Mouse (Mus musculus): Measurements from ENCODE around the gene Baiap2.

Gene Baiap2

GRCm38 (mm10) chr11:119942727-119943427, at the start of gene Baiap2:
Baiap2 (plus strand) TSS chr11:119942763.
- DNase-seq, result peak; percentile 100

DNA sequence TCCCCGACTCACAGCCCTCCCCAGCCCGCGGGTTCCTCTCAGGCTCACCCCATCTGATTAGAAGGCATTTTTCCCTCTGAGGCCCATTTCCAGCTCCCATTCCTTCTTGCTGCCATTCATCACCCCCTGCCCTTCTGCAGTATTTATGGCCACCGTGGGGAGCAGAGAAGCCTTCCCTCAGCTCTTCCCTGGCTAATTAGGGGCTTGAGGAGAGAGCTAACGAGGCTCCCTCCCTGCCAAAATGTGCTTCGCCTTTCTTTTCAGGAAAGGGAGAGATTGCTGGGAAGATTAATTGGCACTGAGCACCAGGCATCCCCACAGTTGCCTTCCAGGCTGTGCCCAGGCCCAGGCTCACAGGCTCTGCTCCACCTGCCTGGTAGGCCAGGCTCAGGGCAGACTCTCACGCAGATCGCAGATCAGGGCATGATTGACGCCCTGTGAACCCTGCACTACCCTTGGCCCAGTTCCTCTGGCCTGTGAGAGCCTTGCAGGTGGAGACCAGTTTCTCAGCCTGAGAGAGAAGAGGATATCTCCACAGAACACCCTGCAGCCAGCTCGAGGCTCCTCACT, 48.8 kb upstream of the Baiap2 start:
- no peak for DNase-seq

DNA sequence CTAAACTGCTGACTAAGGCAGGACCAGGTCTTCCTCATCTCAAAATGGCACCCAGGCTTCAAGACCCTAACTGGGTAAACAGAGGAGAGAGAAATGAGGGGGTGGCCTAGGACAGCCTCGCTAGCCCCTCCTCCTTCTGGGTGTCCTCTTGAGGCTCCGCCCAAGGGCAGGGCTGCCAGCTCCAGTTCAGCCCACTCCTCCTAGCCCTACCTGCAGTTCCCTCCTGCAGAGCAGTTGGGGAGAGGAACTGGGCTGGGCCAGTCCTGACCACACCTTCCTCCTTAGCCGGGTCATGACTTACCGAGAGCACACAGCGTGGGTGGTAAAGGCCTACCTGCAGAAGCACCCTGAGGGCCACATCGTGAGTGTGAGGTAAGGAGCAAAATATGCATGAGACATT, 47.9 kb upstream of the Baiap2 start:
- DNase-seq, result no peak

DNA sequence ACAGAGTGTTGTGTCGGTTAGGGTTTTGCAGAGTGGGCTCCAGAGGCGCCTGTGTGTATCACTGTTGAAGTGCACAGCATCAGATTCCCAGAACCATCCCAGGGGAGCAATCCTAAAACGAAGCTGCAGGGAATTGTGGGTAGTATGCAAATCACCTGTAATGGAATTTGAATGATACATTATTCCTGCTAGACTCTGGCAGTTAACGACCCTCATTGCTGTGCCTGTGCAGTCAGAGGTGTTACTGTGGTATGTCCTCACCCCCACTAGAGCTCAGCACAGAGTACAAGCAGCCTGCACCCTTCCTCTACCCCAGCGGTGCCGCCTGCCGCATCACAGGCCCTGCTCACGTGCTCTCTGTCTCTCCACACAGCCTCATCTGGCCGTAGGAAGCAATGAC, 45.5 kb upstream of the Baiap2 start:
- no peak for DNase-seq

DNA sequence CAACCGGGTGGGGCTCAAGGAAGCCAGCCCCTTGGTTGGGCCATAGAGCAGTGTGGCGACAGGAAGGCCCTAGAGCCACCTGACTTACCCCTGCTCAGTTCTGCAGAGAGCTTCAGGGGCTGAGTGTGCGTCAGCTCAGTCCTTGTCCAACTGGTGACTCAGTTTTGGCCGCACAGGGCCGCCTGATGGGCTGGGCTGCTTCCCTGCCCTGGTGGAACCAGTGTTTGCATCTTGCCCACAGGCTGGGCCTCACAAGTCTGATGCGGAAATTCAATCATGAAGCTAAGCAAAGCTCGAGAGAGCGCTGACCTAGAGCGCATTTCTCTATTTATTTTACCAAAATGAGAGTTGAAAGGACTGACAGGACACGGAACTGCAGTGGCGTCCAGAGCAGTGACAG, 43.6 kb upstream of the Baiap2 start:
- DNase-seq, result no peak

GRCm38 (mm10) chr11:119901174-119901573, 41.4 kb upstream of the Baiap2 start:
- no peak for DNase-seq

DNA sequence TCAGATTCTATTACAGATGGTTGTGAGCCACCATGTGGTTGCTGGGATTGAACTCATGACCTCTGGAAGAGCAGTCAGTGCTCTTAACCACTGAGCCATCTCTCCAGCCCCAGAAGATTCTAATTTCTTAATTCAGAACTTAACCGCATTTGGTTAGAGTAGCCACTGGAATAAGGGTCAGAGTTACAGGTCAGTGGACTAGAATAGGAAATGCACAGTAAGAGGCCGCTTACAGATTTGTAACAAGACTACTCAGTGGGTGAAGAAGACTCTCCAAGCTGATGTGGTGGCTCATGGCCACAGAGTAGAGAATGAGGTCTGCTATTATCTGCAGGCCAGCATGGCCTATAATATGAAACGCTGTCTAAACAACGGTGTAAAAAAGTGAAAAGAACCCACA, 39.7 kb upstream of the Baiap2 start:
- DNase-seq, result no peak

DNA sequence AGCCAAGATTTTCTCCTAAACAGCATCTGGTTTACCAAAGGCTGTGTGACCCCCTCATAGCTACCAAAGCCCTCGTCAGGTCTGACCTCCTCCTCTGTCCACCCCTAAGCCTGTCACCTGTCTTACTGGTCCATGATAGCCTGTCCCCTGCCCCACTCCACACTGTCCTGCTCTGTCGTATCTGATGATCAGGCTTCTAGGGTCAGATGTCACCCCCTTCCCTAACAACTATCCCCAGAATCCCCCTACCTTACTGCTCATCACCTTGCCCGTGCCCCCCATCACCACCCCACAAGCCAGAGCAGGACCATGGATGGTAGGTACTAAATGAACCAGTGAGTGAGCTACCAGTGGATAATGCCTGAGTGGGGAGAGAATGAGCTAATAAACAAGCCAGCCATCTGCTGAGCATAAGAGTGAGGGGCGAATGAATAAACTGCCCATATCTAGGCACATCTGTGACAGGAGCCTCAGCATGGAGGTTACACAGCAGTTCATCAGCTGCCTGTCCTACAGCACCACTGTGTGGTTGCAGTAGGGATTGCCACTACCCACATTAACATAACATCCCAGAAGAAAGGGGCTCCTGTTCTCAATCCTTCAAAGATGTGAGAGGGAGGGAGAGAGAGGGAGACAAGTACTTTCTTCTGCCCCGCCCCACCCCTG, 37.8 kb upstream of the Baiap2 start:
- DNase-seq, result peak; percentile 87

- DNase-seq, result no peak
These were observed 36.8 kb upstream of the Baiap2 start for GRCm38 (mm10) chr11:119905794-119906193.

DNA sequence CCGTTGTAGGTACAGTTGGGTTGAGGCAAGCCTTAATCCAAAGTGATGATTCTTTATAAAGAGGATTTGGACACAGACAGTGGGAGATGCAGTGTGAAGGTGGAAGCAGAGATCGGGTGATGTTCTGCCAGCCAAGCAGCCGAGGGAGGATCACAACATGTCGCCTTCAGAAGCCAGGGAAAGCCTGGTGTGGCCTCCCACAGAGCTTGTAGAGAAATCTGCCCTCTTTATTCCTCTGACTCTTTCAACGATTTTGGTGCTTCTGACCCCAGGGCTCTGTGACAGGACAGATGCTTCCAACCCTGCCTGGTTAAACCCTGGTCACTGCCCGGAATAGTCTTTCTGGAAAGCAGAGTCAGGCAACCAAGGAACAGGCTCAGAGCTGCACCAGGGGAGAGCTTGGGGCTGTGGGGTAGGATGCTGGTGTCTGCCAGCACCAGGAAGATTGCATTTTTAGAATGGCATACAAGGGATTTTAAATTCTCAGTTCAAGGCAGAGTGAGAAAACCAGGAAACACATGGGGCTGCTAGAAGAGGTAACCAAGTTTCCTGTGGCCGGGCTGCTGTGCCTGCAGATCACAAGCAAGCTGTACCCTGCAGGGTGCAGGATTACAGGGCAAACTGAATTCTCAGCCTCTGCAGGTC, 35.4 kb upstream of the Baiap2 start:
- DNase-seq, result no peak

- no peak for DNase-seq
These were observed 34.9 kb upstream of the Baiap2 start for GRCm38 (mm10) chr11:119907711-119908110.

DNA sequence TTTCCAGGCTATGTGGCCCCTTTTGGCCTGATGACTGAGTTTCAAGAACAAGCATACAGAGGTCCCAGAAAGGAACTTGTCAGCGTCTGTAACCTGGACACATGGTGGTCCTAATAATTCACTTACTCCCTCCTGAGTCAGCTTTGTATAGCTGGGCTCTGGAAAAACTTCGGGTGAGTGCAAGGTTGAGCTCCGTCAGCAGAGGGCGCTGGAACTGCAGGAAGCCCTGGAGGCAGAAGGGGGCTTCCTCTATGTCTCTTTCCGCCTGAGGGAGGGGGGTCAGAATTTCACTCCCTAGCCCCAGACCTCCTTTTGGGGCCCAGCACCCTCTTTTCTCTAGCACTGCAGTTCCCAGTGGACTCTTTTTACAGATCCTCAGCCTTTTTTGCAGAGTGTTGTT, 33.1 kb upstream of the Baiap2 start:
- peak; percentile 93 for DNase-seq

DNA sequence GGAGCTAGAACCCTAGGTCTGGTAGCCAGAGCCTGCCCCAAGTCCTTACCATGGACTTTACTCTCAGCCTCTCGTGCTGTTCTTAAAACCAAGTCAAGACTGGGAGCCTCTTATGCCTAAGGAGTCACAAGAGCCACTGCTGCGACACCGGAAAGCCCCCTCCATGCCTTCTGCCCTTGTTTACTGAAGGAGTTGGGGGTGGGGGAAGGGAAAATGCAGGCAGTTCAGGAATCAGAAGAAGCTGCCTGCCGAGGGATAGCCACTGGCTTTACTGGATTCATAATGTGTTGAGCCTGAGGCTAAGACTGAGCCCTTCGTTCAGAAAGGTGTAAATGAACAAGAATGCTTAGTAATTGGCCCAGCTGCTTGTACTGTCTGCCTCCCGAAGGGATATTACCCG, 29.7 kb upstream of the Baiap2 start:
- no peak for DNase-seq

DNA sequence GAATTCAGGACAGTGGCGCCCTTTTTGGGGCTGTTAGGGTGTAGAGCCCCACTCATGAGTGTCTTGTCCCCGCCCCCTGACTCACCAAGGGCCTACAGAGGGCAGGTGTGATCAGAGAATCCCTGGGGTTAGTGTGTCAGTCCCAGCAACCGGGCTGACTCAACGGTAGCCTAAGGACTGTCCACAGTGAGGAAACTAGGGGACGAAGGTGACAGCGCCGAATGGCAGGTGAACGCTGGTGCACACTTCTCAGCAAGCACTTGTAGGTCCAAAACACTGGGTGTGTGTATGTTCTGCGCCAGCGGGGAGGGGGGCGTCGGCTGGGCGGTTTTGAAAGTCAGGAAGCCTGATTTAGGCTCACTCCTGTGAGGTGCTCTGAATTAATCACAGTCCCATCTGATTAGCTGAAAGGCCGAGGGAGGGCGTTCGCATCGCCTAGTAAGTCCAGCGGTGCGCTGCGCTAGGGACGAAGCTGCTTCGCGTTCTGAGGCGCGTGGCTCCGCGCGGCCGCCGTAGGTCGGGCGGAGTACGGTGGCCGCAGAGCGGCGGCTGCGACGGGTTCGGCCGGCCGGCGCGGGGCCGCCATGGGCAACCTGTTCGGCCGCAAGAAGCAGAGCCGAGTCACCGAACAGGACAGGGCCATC, 29.1 kb upstream of the Baiap2 start, which contains the start of gene Chmp6:
Gene Chmp6, plus strand, starts transcription at position 151 of the 644 bp plus-strand sequence.
- peak; percentile 93 for DNase-seq

DNA sequence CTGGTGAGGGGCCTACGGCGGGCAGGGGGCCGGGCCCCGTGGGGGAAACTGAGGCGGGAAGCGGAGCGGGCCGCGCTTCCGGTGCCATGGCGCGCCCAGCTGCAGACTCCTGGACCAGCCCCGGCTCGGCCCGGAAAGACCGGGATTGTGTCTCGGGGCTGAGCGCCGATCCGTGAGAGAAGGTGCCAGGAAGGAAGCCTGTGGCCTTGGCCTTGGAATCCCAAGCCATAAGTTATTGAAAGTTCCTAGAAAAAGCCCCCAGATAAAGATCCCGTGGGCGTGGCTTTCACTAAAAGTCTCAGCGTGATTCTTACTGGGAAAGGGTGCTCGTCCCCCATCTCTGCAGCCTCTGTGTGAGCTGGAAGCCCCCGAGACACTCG, 28.6 kb upstream of the Baiap2 start:
- DNase-seq, result no peak

GRCm38 (mm10) chr11:119914381-119914780, 28.2 kb upstream of the Baiap2 start:
- DNase-seq, result no peak

- DNase-seq, result no peak
These were observed 26.9 kb upstream of the Baiap2 start for GRCm38 (mm10) chr11:119915666-119916065.

- no peak for DNase-seq
These were observed 26.3 kb upstream of the Baiap2 start for GRCm38 (mm10) chr11:119916102-119916790.

- DNase-seq, result no peak
These were observed 25.6 kb upstream of the Baiap2 start for GRCm38 (mm10) chr11:119916834-119917469.

DNA sequence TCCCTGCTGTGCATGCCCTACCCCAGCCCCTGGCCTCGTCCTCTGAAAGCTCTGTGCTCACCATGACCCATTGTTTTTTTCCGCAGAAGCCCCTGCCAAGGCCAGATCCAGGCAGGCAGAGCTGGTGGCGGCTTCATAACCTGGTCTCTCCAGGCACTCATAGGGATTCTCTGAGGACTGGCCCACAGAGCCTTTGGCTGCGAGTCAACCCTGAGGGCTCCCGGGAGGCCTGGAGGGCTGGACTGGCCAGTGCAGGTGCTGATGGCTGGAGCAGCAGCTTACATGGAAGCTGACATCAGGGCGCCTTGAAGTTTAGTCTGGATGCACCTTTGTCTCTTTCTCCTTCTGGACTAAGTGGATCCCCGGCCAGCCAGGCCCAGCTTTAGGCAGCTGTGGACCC, 24.0 kb upstream of the Baiap2 start:
- DNase-seq, result no peak

DNA sequence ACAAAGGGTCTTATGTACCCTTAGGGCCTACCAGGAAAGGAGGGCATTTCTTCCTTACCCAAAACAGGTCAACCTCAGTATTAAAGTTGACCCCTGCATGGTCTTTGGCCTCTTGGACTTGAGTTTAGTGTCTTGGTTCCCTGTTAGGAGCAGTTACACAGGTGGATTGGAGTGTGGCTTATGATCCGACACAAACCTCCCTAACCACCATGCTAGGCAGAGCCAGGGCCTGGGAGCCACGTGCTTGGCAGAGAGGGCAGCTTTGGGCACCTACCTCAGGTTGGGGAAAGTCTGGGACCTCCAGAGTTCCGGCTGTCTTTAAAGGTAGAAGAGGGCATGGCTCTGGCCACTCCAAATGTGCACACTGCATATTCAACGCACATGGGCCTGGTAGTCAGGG, 23.1 kb upstream of the Baiap2 start:
- no peak for DNase-seq

DNA sequence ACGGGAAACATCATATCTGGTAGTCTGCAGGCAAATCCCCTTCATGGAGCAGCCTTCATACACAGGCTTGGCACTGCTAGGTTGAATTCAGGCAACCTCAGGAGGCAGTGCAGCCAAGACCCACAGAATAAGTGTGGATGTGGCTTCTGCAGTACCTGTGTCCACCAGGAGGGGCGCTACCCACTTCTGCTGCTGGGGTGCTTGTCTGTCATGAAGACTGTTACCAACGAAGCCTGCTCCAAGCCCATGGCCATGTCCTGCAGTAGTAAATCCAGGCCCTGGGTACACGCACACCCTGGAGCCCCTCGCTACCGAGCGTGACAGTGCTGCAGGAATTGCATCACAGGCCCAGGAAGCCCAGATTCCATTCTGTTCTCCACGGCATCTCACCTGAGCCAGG, 22.7 kb upstream of the Baiap2 start:
- peak; percentile 91 for DNase-seq

All from thymus, postnatal 4 days (tissue).